Mouse (Mus musculus) MEL (cell line): ENCODE data around the gene Tmem178b. TPM values are rescaled to one million over a fixed set of nuclear protein-coding genes. Genes with fewer than 3 reads are reported as not detected.

ENCODE experiments used
- DNase-seq: peaks from one replicate; pipeline ENCODE4 v3.0.0; 2011; ENCODE audit warnings: low read depth, low spot score
- H3K27ac ChIP-seq: 2 replicates; pipeline ENCODE4 v1.5.1; 2012; ENCODE audit warnings: low read depth, mild to moderate bottlenecking, control low read depth, low read length, moderate library complexity; ENCODE audit not compliant: control insufficient read depth
- H3K27me3 ChIP-seq, 2 experiments: fragments of 150-350 bp in 1 of 2; sonication (generic) in 1 of 2; 2 replicates each; pipeline ENCODE4 v1.6.1; 2012; ENCODE audit warnings: low read length in 2 of 2, mild to moderate bottlenecking in 2 of 2, improper control_type of control experiment in 1 of 2, moderate library complexity in 1 of 2; ENCODE audit not compliant: insufficient read depth in 2 of 2, control insufficient read depth in 1 of 2
- H3K36me3 ChIP-seq, 2 experiments: 2 replicates each; pipeline ENCODE4 v1.6.1; 2012 to 2014; ENCODE audit warnings: low read length in 2 of 2, improper control_type of control experiment in 1 of 2, inconsistent platforms in 1 of 2, mild to moderate bottlenecking in 1 of 2; ENCODE audit not compliant: insufficient read depth in 2 of 2, control insufficient read depth in 1 of 2
- H3K4me1 ChIP-seq, 2 experiments: fragments of 150-350 bp in 1 of 2; sonication (generic) in 1 of 2; 2 replicates each; pipeline ENCODE4 v1.6.1; 2012; ENCODE audit warnings: low read length in 2 of 2, improper control_type of control experiment in 1 of 2, mild to moderate bottlenecking in 1 of 2; ENCODE audit not compliant: insufficient read depth in 2 of 2, control insufficient read depth in 1 of 2
- H3K4me3 ChIP-seq, 2 experiments: fragments of 150-350 bp in 1 of 2; sonication (generic) in 1 of 2; 2 replicates each; pipeline ENCODE4 v1.5.1; 2012; ENCODE audit warnings: low read depth in 2 of 2, low read length in 2 of 2, mild to moderate bottlenecking in 2 of 2, moderate library complexity in 2 of 2, control low read depth in 1 of 2, improper control_type of control experiment in 1 of 2; ENCODE audit not compliant: control insufficient read depth in 1 of 2, insufficient read depth in 1 of 2
- H3K79me2 ChIP-seq: 2 replicates; pipeline ENCODE4 v1.6.1; 2012; ENCODE audit warnings: mild to moderate bottlenecking, low read length, moderate library complexity; ENCODE audit not compliant: control insufficient read depth, poor library complexity, insufficient read depth
- H3K9ac ChIP-seq: 2 replicates; pipeline ENCODE4 v1.6.1; 2012; ENCODE audit warnings: low read depth, mild to moderate bottlenecking, control low read depth, low read length, moderate library complexity; ENCODE audit not compliant: control insufficient read depth, poor library complexity, severe bottlenecking
- H3K9me3 ChIP-seq: fragments of 150-350 bp; sonication (generic); replicated peaks from 2 replicates; pipeline ENCODE4 v1.6.1; 2012; ENCODE audit warnings: mild to moderate bottlenecking, low read length, improper control_type of control experiment, moderate library complexity; ENCODE audit not compliant: insufficient read depth
- CHD1 ChIP-seq: IDR thresholded peaks from 2 replicates; pipeline ENCODE4 v1.6.1; 2012; ENCODE audit warnings: low read depth, mild to moderate bottlenecking, inconsistent platforms, low read length, improper control_type of control experiment
- CHD2 ChIP-seq: IDR thresholded peaks from 2 replicates; pipeline ENCODE4 v1.6.1; 2011; ENCODE audit warnings: low read length, improper control_type of control experiment
- CTCF ChIP-seq, 3 experiments: IDR thresholded peaks in 2 of 3; conservative IDR thresholded peaks in 1 of 3; 2 replicates each; pipeline ENCODE4 v1.5.1; 2011 to 2012; ENCODE audit warnings: low read length in 3 of 3, low read depth in 2 of 3, mild to moderate bottlenecking in 2 of 3, improper control_type of control experiment in 1 of 3, inconsistent platforms in 1 of 3, mixed read lengths in 1 of 3, moderate library complexity in 1 of 3; ENCODE audit not compliant: control insufficient read depth in 1 of 3, insufficient read depth in 1 of 3, poor library complexity in 1 of 3, severe bottlenecking in 1 of 3
- E2F4 ChIP-seq: IDR thresholded peaks from 2 replicates; pipeline ENCODE4 v1.6.1; 2011; ENCODE audit warnings: low read depth, low read length, improper control_type of control experiment, borderline replicate concordance
- ELF1 ChIP-seq: IDR thresholded peaks from 2 replicates; pipeline ENCODE4 v1.6.1; 2014; ENCODE audit warnings: low read depth, mild to moderate bottlenecking, inconsistent platforms, low read length, improper control_type of control experiment, moderate library complexity
- EP300 ChIP-seq, 2 experiments: IDR thresholded peaks; 2 replicates each; pipeline ENCODE4 v1.6.1; 2011; ENCODE audit warnings: improper control_type of control experiment in 2 of 2, low read length in 2 of 2, low read depth in 1 of 2, mild to moderate bottlenecking in 1 of 2
- ETS1 ChIP-seq: IDR thresholded peaks from 2 replicates; pipeline ENCODE4 v1.6.1; 2012; ENCODE audit warnings: low read depth, mild to moderate bottlenecking, inconsistent platforms, low read length, improper control_type of control experiment, moderate library complexity
- GABPA ChIP-seq: IDR thresholded peaks from 2 replicates; pipeline ENCODE4 v1.6.1; 2012; ENCODE audit warnings: low read depth, mild to moderate bottlenecking, inconsistent platforms, low read length, improper control_type of control experiment, moderate library complexity
- MAFK ChIP-seq: IDR thresholded peaks from 2 replicates; pipeline ENCODE4 v1.6.1; 2011; ENCODE audit warnings: low read depth, mild to moderate bottlenecking, low read length, improper control_type of control experiment, borderline replicate concordance
- MAX ChIP-seq: IDR thresholded peaks from 2 replicates; pipeline ENCODE4 v1.6.1; 2011; ENCODE audit warnings: low read length, improper control_type of control experiment
- MAZ ChIP-seq: IDR thresholded peaks from 2 replicates; pipeline ENCODE4 v1.6.1; 2012; ENCODE audit warnings: low read depth, mild to moderate bottlenecking, inconsistent platforms, low read length, improper control_type of control experiment
- MXI1 ChIP-seq: IDR thresholded peaks from 2 replicates; pipeline ENCODE4 v1.6.1; 2011; ENCODE audit warnings: mild to moderate bottlenecking, low read depth, low read length, improper control_type of control experiment
- MYC ChIP-seq: IDR thresholded peaks from 2 replicates; pipeline ENCODE4 v1.6.1; 2011; ENCODE audit warnings: low read depth, mild to moderate bottlenecking, low read length, improper control_type of control experiment, moderate library complexity
- NRF1 ChIP-seq: IDR thresholded peaks from 2 replicates; pipeline ENCODE4 v1.6.1; 2014; ENCODE audit warnings: low read depth, mild to moderate bottlenecking, inconsistent platforms, low read length, improper control_type of control experiment, moderate library complexity; ENCODE audit not compliant: poor library complexity, insufficient read depth, severe bottlenecking
- POLR2AphosphoS2 ChIP-seq: IDR thresholded peaks from 2 replicates; pipeline ENCODE4 v1.6.1; 2011; ENCODE audit warnings: low read length, improper control_type of control experiment
- RAD21 ChIP-seq: IDR thresholded peaks from 2 replicates; pipeline ENCODE4 v1.6.1; 2011; ENCODE audit warnings: mild to moderate bottlenecking, low read depth, low read length, improper control_type of control experiment
- SIN3A ChIP-seq: IDR thresholded peaks from 2 replicates; pipeline ENCODE4 v1.6.1; 2012; ENCODE audit warnings: low read length, improper control_type of control experiment, inconsistent platforms
- SMC3 ChIP-seq: IDR thresholded peaks from 2 replicates; pipeline ENCODE4 v1.6.1; 2011; ENCODE audit warnings: low read depth, low read length, improper control_type of control experiment
- TAL1 ChIP-seq: IDR thresholded peaks from 2 replicates; pipeline ENCODE4 v1.6.1; 2012; ENCODE audit warnings: mild to moderate bottlenecking, inconsistent platforms, low read length, moderate library complexity, mixed read lengths
- TBP ChIP-seq: IDR thresholded peaks from 2 replicates; pipeline ENCODE4 v1.8.0; 2011; ENCODE audit warnings: low read depth, low read length, improper control_type of control experiment
- UBTF ChIP-seq: IDR thresholded peaks from 2 replicates; pipeline ENCODE4 v1.6.1; 2012; ENCODE audit warnings: low read depth, mild to moderate bottlenecking, inconsistent platforms, low read length, improper control_type of control experiment, moderate library complexity, borderline replicate concordance; ENCODE audit not compliant: insufficient read depth
- USF1 ChIP-seq: IDR thresholded peaks from 2 replicates; pipeline ENCODE4 v1.6.1; 2014; ENCODE audit warnings: low read depth, mild to moderate bottlenecking, inconsistent platforms, low read length, improper control_type of control experiment, moderate library complexity
- USF2 ChIP-seq, 2 experiments: IDR thresholded peaks; 2 replicates each; pipeline ENCODE4 v1.6.1; 2011 to 2012; ENCODE audit warnings: improper control_type of control experiment in 2 of 2, low read length in 2 of 2, borderline replicate concordance in 1 of 2, inconsistent platforms in 1 of 2, low read depth in 1 of 2, mild to moderate bottlenecking in 1 of 2; ENCODE audit not compliant: insufficient read depth in 1 of 2
- ZC3H11A ChIP-seq: IDR thresholded peaks from 2 replicates; pipeline ENCODE4 v1.6.1; 2012; ENCODE audit warnings: low read depth, mild to moderate bottlenecking, inconsistent platforms, low read length, improper control_type of control experiment
- ZNF384 ChIP-seq: IDR thresholded peaks from 2 replicates; pipeline ENCODE4 v1.6.1; 2012; ENCODE audit warnings: low read depth, mild to moderate bottlenecking, inconsistent platforms, low read length, improper control_type of control experiment
- polyA plus RNA-seq, 2 experiments: library from polyadenylated mRNA; stranded (reverse) in 1 of 2; unstranded in 1 of 2; fragments of >175 nt in 1 of 2; fragments of >200 nt in 1 of 2; gene quantifications; 2 replicates each; pipeline versions ENCODE4 v1.2.1 to v1.2.4; 2012; ENCODE audit warnings: low replicate concordance in 2 of 2, low read depth in 1 of 2; ENCODE audit not compliant: insufficient read length in 2 of 2, insufficient read depth in 1 of 2, missing spikeins in 1 of 2
- total RNA-seq: library from RNA; depleted of rRNA; stranded (reverse); fragments of 300-350 nt; gene quantifications from 2 replicates; pipeline ENCODE4 v1.2.3, GENCODE M21; 2012

The Tmem178b gene
- total and polyA plus RNA-seq, 3 experiments: not detected

- no peak for DNase-seq
- H3K79me2 ChIP-seq: no peaks in the 10 kb centered on the region
- H3K27ac ChIP-seq: no peak overlapping the region
- no peaks in the 10 kb centered on the region for H3K36me3 ChIP-seq
- TF ChIP-seq CTCF (IDR thresholded peaks at IDR 0.05 in 2 of 3, conservative IDR thresholded peaks at IDR 0.05 in 1 of 3; ENCODE audit: control insufficient read depth in 1 of 3, insufficient read depth in 1 of 3, low read depth in 2 of 3, low read length in 3 of 3, poor library complexity in 1 of 3, severe bottlenecking in 1 of 3) (no peak), POLR2AphosphoS2 (no peak), ZNF384 (no peak), ETS1 (no peak), SMC3 (no peak), ZC3H11A (no peak), RAD21 (no peak), MYC (no peak), USF1 (no peak)
- no peaks in the 10 kb centered on the region for H3K9me3 ChIP-seq
- no peaks in the 10 kb centered on the region for H3K4me1 ChIP-seq
- H3K9ac ChIP-seq: no peak overlapping the region
- H3K27me3 ChIP-seq: no peaks in the 10 kb centered on the region
- H3K4me3 ChIP-seq: no peak overlapping the region
Measured at GRCm38 (mm10) chr6:39919011-39919709, 46.1 kb downstream of the Tmem178b start.

GRCm38 (mm10) chr6:39926442-39926841 lies 53.4 kb downstream of the Tmem178b start:
- H3K9me3 ChIP-seq: no peaks in the 10 kb centered on the region
- no peak for TF ChIP-seq MAX
- no peak for TF ChIP-seq RAD21
- no peak for TF ChIP-seq NRF1
- no peak for TF ChIP-seq TBP
- no peak for TF ChIP-seq USF1
- no peak for TF ChIP-seq ZNF384
- TF ChIP-seq EP300 (IDR thresholded peaks at IDR 0.05; ENCODE audit: low read depth in 1 of 2, low read length in 2 of 2): no peak
- H3K9ac ChIP-seq: no peak overlapping the region
- H3K4me1 ChIP-seq: no peaks in the 10 kb centered on the region
- H3K79me2 ChIP-seq: no peaks in the 10 kb centered on the region
- DNase-seq: no peak
- no peak overlapping the region for H3K27ac ChIP-seq
- no peak overlapping the region for H3K4me3 ChIP-seq
- H3K36me3 ChIP-seq: no peaks in the 10 kb centered on the region
- H3K27me3 ChIP-seq: no peaks in the 10 kb centered on the region

- no peaks in the 10 kb centered on the region for H3K27me3 ChIP-seq
- H3K4me3 ChIP-seq: no peak overlapping the region
- no peaks in the 10 kb centered on the region for H3K36me3 ChIP-seq
- no peaks in the 10 kb centered on the region for H3K79me2 ChIP-seq
- no peak overlapping the region for H3K27ac ChIP-seq
- no peaks in the 10 kb centered on the region for H3K4me1 ChIP-seq
- DNase-seq: no peak
- no peak overlapping the region for H3K9ac ChIP-seq
- H3K9me3 ChIP-seq: no peaks in the 10 kb centered on the region
- TF ChIP-seq POLR2AphosphoS2: no peak
- no peak for TF ChIP-seq SIN3A
- TF ChIP-seq MYC: no peak
- no peak for TF ChIP-seq MXI1
- TF ChIP-seq MAZ: no peak
- no peak for TF ChIP-seq MAFK
- no peak for TF ChIP-seq SMC3
- no peak for TF ChIP-seq CHD1
- TF ChIP-seq E2F4: no peak
- no peak for TF ChIP-seq ELF1
- TF ChIP-seq CHD2: no peak
- TF ChIP-seq TAL1: no peak
- no peak for TF ChIP-seq USF2 (IDR thresholded peaks at IDR 0.05; ENCODE audit: borderline replicate concordance in 1 of 2, insufficient read depth in 1 of 2, low read depth in 1 of 2, low read length in 2 of 2)
- TF ChIP-seq USF1: no peak
- no peak for TF ChIP-seq ETS1
- no peak for TF ChIP-seq GABPA
- no peak for TF ChIP-seq UBTF
Measured at GRCm38 (mm10) chr6:39936590-39936989, 63.5 kb downstream of the Tmem178b start.
